Mouse (Mus musculus) stomach, postnatal 0 days (tissue): ENCODE measurements around the gene Pop5.

ENCODE experiments used
- CTCF ChIP-seq: IDR thresholded peaks from 2 replicates; pipeline ENCODE4 v1.5.1; 2016; ENCODE audit warnings: antibody characterized with exemption, low read depth, mild to moderate bottlenecking, moderate library complexity
- EP300 ChIP-seq: optimal IDR thresholded peaks from 2 replicates; pipeline ENCODE3; 2016; ENCODE audit warnings: antibody characterized with exemption

- no peak for TF ChIP-seq CTCF
- no peak for TF ChIP-seq EP300
Observed at GRCm38 (mm10) chr5:115260356-115260755, 24.7 kb downstream of the Pop5 start.
